Mouse (Mus musculus) CH12.LX (cell line): ENCODE measurements at regions not wholly inside any gene's neighbourhood (a gene's known extent, or its start where the extent isn't known, plus 50 kb on each side); places are given as distances from the start of the nearest gene placed in this dataset.

Experiments used
- BHLHE40 ChIP-seq: IDR thresholded peaks from 2 replicates; pipeline ENCODE4 v1.6.1; 2011; ENCODE audit warnings: mild to moderate bottlenecking, low read depth, low read length, improper control_type of control experiment
- CHD2 ChIP-seq: IDR thresholded peaks from 2 replicates; pipeline ENCODE4 v1.6.1; 2011; ENCODE audit warnings: low read length, improper control_type of control experiment
- CTCF ChIP-seq, 2 experiments: IDR thresholded peaks in 1 of 2; conservative IDR thresholded peaks in 1 of 2; 2 replicates each; pipeline ENCODE4 v1.5.1; 2011 to 2012; ENCODE audit warnings: low read depth in 2 of 2, low read length in 2 of 2, improper control_type of control experiment in 1 of 2, inconsistent platforms in 1 of 2, mild to moderate bottlenecking in 1 of 2, moderate library complexity in 1 of 2
- ETS1 ChIP-seq: conservative IDR thresholded peaks from 2 replicates; pipeline ENCODE4 v1.6.1; 2012; ENCODE audit warnings: low read depth, mild to moderate bottlenecking, inconsistent platforms, low read length, improper control_type of control experiment, moderate library complexity
- JUND ChIP-seq: conservative IDR thresholded peaks from 2 replicates; pipeline ENCODE4 v1.6.1; 2011; ENCODE audit warnings: low read depth, low read length, improper control_type of control experiment
- MAX ChIP-seq: IDR thresholded peaks from 2 replicates; pipeline ENCODE4 v1.6.1; 2011; ENCODE audit warnings: low read length, improper control_type of control experiment
- MXI1 ChIP-seq: IDR thresholded peaks from 2 replicates; pipeline ENCODE4 v1.6.1; 2011; ENCODE audit warnings: mild to moderate bottlenecking, low read depth, low read length, improper control_type of control experiment
- POLR2A ChIP-seq: IDR thresholded peaks from 2 replicates; pipeline ENCODE4 v1.6.1; 2011; ENCODE audit warnings: low read depth, mild to moderate bottlenecking, improper control_type of control experiment, low read length
- RAD21 ChIP-seq: IDR thresholded peaks from 2 replicates; pipeline ENCODE4 v1.6.1; 2011; ENCODE audit warnings: low read depth, mild to moderate bottlenecking, low read length, improper control_type of control experiment, moderate library complexity
- SIN3A ChIP-seq: IDR thresholded peaks from 2 replicates; pipeline ENCODE4 v1.6.1; 2012; ENCODE audit warnings: low read length, improper control_type of control experiment, inconsistent platforms
- TCF12 ChIP-seq: IDR thresholded peaks from 2 replicates; pipeline ENCODE4 v1.6.1; 2014; ENCODE audit warnings: low read depth, mild to moderate bottlenecking, inconsistent platforms, low read length, improper control_type of control experiment
- ZKSCAN1 ChIP-seq: IDR thresholded peaks from 2 replicates; pipeline ENCODE4 v1.6.1; 2012; ENCODE audit warnings: low read depth, inconsistent platforms, low read length, improper control_type of control experiment, borderline replicate concordance

DNA sequence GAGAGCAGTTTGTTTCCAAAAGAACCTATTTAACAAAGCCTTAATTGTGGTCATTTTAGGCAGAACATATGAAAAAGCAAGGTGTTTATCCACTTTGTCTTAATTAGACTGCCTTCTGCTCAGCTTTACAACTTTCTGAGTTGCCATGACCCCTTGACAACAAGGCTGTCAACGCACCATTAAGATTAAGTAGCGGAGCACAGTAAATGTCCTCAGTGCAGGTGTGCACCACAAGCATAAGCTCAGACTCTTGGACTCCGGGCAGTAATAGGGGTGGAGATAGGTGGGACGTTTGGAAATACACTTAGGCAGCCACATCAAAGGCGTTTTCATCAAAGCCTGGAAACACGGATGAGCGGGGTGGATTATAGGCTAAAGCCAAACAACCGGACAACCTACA, 140.9 kb downstream of the Gipc2 start:
- TF ChIP-seq MXI1 (no peak), ETS1 (no peak), TCF12 (no peak), RAD21 (no peak), BHLHE40 (no peak), POLR2A (no peak), CTCF (conservative IDR thresholded peaks at IDR 0.05 in 1 of 2, IDR thresholded peaks at IDR 0.05 in 1 of 2; ENCODE audit: low read depth in 2 of 2, low read length in 2 of 2) (no peak), SIN3A (no peak), JUND (no peak), CHD2 (no peak), MAX (no peak), ZKSCAN1 (no peak)
